Mouse (Mus musculus): ENCODE results near the gene Pcgf2. TPM values are rescaled to one million over a fixed set of nuclear protein-coding genes. Genes with fewer than 3 reads are reported as not detected.

Gene Pcgf2
- total RNA-seq, 2 experiments from 2014 or later: 1.7 to 2.9 TPM

- peak; percentile 99 for DNase-seq
- TF ChIP-seq CTCF (IDR thresholded peaks at IDR 0.05): no peak
- Histone ChIP-seq H3K4me3 (peak within 1 kb of the TSS; percentile 76), H3K27ac (peak within 1 kb of the TSS; percentile 91)
- intact Hi-C loops (cut with DNase I): loop anchor here (2.0 kb wide), 1 partner anchor 21 kb away; no protein-coding TSS in a partner anchor
Measured at GRCm38 (mm10) chr11:97685613-97686321, 14.5 kb downstream of the Pcgf2 start, which contains the start of gene Cisd3. Gene Cisd3 (plus strand): TSS chr11:97685826.

DNA sequence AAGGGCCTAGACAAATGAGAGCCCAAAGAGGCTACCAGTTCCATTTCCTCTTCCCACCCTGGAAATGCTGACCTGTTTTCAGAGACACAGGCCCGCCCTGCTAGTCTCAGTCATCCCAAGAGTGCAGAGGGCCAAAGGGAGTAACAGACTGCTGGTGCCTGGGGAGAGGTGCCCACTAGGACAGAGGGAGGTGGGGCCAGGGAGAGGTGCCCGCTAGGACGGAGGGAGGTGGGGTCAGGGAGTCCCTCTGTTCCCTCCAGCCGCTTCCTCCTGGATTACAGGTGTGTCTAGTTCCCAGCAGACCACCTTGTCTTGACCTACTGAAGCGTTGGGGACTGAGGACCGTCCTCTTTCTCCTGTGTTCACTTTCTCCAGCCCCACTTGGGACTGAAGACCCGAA, 15.5 kb downstream of the Pcgf2 start:
- intact Hi-C loops (cut with DNase I): loop anchor here (2.0 kb wide), 1 partner anchor 20 kb away; no protein-coding TSS in a partner anchor
- H3K4me3 ChIP-seq: peak overlapping the region; percentile 76
- no peak for TF ChIP-seq CTCF (IDR thresholded peaks at IDR 0.05)
- DNase-seq: peak; percentile 67
- H3K27ac ChIP-seq: peak overlapping the region; percentile 91

DNA sequence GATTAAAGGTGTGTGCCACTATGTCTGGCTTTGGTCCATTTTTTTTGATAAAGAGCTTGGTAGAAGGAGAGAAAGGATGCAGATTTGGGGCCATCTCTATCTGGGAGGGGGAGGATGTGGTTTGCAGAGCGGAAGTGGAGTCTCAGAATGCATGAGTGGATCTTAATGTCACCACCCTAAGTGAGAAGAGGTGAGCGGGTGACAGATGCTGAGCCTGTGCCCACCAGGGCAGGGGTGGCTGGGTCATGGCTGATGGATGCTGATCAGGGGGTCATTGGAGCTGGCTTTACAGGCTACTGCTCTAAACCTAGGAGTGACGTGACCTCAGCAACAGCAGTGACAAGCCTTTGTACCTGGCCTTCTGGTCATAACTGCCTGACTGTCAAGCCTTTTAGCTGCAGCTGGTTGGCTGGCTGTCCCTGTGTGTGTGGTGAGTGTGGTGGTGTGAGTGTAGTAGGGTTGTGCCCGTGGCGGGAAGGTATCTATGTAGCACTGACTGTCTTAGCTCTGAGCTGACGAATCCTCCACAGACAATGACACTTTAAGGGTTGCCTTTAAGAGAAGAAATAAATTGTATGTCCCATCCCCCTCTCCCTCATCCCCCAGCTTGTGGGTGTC, 16.1 kb downstream of the Pcgf2 start:
- no peak for TF ChIP-seq CTCF (IDR thresholded peaks at IDR 0.05)
- peak; percentile 19 for DNase-seq
- H3K4me3 ChIP-seq: no peak overlapping the region
- intact Hi-C loops (cut with DNase I): loop anchor here (2.0 kb wide), 1 partner anchor 19 kb away; no protein-coding TSS in a partner anchor
- H3K27ac ChIP-seq: peak overlapping the region; percentile 91

DNA sequence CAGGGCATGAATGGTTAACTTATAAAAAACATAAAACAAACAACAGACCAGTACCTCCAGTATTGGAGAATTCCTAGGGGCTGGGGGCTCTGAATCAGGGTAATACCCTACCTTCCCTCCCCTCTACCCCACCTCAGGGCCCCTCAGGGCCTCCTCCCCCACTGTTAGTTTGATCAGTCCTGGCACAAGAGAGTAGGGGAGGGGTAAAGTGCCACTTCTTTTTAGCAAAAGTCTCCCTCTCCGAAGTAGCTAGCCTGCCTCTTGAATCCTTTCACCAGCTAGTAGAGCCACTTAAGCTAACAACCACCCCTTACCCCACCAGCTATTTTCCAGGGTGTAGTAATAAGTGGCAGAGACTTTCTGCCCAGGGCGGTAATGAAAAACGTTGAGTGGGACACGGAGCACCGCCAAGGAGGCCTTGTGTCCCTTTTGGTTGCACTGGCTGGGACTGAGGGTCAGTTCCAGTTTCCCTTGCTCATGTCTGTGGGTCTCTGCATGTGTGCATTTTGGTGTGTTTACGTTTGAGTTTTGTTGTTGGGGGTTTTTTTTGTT, 17.7 kb downstream of the Pcgf2 start:
- H3K27ac ChIP-seq: no peak overlapping the region
- intact Hi-C loops (cut with DNase I): no loop called here
- H3K4me3 ChIP-seq: no peak overlapping the region
- no peak for TF ChIP-seq CTCF (IDR thresholded peaks at IDR 0.05)
- DNase-seq: no peak

DNA sequence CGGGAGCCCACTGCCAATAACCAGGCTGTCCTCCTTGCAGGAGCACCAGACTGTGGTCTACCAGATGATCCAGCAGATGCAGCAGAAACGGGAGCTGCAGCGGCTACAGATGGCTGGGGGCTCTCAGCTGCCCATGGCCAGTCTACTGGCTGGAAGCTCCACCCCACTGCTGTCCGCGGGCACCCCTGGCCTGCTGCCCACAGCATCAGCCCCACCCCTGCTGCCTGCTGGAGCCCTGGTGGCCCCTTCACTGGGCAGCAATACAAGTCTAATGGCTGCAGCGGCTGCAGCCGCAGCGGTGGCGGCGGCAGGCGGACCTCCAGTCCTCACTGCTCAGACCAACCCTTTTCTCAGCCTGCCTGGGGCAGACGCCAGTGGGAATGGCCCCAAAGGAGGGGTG, 19.9 kb downstream of the Pcgf2 start:
- no peak for TF ChIP-seq CTCF (IDR thresholded peaks at IDR 0.05)
- DNase-seq: peak; percentile 22
- H3K27ac ChIP-seq: no peak overlapping the region
- no peak overlapping the region for H3K4me3 ChIP-seq
- intact Hi-C loops (cut with DNase I): no loop called here

GRCm38 (mm10) chr11:97678301-97678700, 22.0 kb downstream of the Pcgf2 start:
- TF ChIP-seq CTCF (IDR thresholded peaks at IDR 0.05): no peak
- no peak overlapping the region for H3K4me3 ChIP-seq
- intact Hi-C loops (cut with DNase I): no loop called here
- H3K27ac ChIP-seq: no peak overlapping the region
- DNase-seq: no peak

DNA sequence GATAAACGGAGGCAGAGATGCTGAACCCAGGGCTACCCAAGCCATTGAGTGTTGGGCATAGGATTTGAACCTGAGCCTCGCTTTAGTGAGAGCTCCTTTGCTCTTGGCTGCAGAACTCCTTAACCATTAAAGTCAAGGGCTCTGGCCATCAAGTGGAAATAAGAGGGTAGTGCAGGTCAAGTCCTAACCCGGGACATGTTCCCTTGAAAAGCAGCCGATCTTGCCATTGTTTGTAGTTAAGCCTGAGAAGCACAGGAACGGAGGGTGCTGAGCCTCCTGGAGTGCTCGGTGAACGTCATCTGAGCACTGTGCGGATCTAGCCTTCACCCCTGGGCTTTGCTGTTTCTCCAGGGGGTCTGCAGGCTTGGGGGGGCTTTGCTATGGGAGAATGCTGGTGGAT, 22.5 kb downstream of the Pcgf2 start:
- Histone ChIP-seq H3K27ac (no peak overlapping the region), H3K4me3 (no peak overlapping the region)
- intact Hi-C loops (cut with DNase I): no loop called here
- TF ChIP-seq CTCF (IDR thresholded peaks at IDR 0.05): no peak
- no peak for DNase-seq

- H3K4me3 ChIP-seq: no peak overlapping the region
- no peak for DNase-seq
- intact Hi-C loops (cut with DNase I): no loop called here
- H3K27ac ChIP-seq: no peak overlapping the region
- no peak for TF ChIP-seq CTCF (IDR thresholded peaks at IDR 0.05)
Measured at GRCm38 (mm10) chr11:97677381-97677780, 22.9 kb downstream of the Pcgf2 start.

DNA sequence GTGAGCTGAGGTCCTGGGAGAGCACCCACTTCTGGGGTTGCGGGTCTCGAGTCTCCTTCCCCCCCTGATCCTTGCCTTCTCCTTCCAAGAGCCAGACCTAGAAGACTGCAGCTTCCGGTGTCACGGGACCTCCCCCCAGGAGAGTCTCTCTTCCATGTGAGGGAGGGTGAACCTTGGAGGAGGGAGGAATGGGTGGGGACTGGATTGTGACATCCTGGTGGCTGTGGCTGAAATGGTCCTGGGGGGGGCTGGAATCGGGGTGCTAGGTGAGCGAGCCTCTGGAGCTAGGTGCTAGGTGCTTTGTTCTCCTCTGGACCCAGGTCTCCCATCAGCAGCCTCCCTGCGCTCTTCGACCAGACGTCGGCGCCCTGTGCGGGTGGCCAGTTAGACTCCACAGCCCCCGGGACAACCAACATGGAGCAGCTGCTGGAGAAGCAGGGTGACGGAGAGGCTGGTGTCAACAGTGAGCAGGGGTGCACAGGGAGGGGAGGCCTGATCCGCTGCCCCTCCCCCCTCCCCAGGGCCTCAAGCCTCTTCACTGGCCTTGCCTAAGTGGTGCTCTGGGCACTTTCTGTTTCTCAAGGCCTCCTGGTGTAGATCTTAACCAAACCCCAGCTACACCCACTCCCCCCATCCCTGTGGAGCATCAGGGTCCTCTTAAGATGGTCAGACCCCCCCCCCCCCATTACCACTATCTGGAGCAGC, 24.1 kb downstream of the Pcgf2 start:
- DNase-seq: no peak
- TF ChIP-seq CTCF (IDR thresholded peaks at IDR 0.05): no peak
- Histone ChIP-seq H3K4me3 (no peak overlapping the region), H3K27ac (no peak overlapping the region)
- intact Hi-C loops (cut with DNase I): no loop called here

DNA sequence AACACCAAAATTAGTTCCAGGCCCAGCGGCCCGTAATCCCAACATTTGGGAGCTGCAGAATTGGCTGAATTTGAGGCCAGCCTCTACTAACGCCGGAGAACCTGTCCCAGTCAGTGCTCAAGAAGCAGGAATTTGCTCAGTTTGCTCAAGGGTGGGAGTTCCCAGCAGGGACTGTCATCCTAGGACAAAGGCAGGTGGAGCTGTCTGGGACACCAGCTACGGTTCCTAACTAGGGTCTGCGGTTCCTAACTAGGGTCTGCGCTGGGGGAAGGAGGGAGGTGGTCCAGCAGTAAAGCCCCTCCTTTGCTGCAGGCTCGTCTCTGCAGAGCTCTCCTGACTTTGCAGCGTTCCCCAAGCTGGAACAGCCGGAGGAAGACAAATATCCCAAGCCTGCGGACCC, 27.1 kb downstream of the Pcgf2 start:
- DNase-seq: no peak
- Histone ChIP-seq H3K4me3 (no peak overlapping the region), H3K27ac (no peak overlapping the region)
- TF ChIP-seq CTCF (IDR thresholded peaks at IDR 0.05): no peak
- intact Hi-C loops (cut with DNase I): no loop called here

GRCm38 (mm10) chr11:97671177-97671527, 29.1 kb downstream of the Pcgf2 start:
- TF ChIP-seq CTCF (IDR thresholded peaks at IDR 0.05): no peak

DNA sequence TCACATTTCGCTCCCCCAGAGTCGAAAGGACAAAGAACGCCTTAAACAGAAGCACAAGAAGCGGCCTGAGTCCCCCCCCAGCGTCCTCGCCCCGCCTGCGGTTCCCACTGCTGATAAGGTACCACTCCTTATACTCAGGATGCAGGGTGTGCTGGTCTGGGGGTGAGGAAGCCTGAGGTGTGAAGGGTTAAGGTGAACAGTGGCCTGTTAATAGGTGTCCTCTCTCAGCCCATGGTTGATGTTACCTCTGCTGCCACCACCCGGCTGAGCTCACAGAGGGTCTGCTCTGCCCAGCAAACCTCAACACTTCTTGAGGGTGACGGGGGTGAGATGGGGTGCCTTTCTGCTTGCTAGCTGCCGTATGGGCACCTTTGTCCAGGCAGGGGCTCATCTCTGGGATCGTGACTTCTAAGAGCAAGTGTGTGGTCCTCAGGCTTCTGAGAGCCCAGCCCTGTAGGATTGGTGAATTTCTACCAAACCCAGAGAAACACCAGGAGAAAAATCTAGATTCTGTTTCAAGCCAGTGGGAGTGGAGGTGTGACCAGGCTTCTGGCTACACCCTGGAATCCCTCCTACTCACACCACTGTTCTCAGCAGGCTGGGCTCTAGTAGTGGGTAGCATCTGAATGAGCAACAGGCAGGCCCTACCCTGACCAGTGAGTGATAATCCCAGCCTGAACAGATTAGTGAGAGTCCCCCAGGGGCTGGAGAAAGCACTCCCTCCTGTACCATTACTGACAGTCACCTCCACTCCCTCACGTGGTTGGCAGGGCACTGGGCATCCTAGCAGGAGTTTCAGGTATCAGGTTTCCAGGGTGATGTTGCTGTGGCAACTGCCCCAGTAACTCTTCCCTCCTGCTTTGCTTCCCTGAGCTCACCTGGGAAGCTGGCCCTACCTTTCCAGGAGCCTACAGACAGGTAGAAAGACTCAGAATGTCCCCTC, 29.8 kb downstream of the Pcgf2 start:
- peak; percentile 67 for DNase-seq
- peak; percentile 16 for TF ChIP-seq CTCF (IDR thresholded peaks at IDR 0.05)
- intact Hi-C loops (cut with DNase I): no loop called here
- peak overlapping the region; percentile 84 for H3K27ac ChIP-seq
- peak overlapping the region; percentile 51 for H3K4me3 ChIP-seq

More at GRCm38 (mm10) chr11:97671177-97671527, 29.1 kb downstream of the Pcgf2 start:
- no peak for DNase-seq
- Histone ChIP-seq H3K4me3 (no peak overlapping the region), H3K27ac (peak overlapping the region; percentile 84; the same call in 1 of the 2 replicates)
- intact Hi-C loops (cut with DNase I): no loop called here

Data from gastrocnemius, adult 2 months (tissue).